Mouse (Mus musculus) induced T-regulatory cell, adult 2 months (primary cell): Measurements from ENCODE around the gene Zfp462.
"Not testable (repeated sequence)": the region's sequence is repeated elsewhere in the genome, so short reads cannot be mapped to it uniquely, and the experiment has no call there.

ENCODE experiments used
- DNase-seq: peaks from one replicate; pipeline ENCODE4 v3.0.0-alpha.2; 2012; ENCODE audit warnings: low read depth

Zfp462 gene

DNA sequence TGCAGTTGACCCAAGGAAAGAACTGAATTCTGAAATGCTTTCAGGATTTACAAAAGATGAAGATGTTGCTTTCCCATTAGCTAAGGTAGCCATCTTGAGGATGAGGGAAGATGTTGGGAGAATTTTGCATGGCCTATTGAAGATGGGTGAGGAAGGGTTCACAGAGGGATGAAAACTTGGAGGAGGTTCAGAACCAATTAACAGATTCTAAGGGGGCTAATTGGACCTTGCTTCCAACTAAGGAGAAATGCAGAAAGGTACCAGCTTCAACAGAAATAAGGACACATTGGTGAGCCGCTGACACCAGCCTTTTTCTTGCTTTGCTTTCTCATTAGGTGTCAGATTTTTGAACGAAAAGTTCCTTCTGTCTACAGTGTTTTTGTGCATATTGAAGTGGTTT, 6.0 kb downstream of the Zfp462 start:
- no peak for DNase-seq

DNA sequence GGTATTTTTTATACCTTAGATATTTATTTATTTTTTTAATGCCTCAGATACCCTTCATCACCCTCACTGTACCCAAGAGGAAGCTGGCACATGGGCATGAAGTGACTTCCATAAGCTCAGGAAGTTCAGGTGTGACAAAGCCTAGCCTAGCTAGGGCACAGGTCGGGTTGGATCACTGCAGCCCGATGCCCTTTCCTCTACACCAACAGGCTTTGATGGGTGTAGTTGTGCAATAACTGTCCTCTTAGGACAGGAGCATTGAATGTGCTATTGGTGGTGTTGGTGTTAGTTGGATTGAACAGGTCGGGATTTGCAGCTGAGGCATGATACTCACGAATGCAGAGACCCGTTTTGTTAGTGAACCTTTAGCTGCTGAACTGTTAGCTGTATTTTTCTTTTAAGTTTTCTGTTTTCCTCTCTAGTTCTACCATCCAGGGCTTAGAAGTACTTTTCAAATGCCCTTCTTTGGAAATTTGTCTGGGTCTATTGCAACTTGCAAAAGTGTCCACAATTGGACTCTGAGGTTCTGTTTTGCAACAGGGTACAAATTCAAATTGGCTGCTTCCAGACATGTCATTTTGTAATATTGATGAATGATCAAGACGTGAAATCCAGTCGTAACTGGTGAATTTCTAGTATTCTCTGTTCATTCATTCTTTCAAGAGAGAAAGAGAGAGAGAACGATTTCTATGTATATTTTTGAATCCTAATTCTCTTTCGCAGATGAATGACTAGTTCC, 9.0 kb downstream of the Zfp462 start:
- no peak for DNase-seq

DNA sequence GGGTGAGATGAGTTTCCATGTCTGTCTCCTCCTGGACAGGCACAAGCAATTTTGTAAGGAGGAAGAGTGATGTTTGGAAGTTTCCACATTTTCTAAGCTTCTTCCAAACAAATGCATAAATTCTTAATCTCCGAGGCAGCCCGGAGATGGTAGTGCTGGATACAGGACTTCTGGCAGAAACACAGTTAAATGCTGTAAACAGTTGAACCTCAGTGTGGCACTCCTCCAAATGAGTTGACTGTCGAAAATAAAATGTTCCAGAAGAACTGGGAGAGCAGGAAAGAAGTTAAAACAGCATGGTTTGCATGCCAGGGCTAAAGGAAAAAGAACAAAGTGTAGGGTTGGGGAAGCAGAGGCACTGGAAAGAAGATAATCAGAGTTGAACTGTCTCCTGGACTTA, 9.6 kb downstream of the Zfp462 start:
- no peak for DNase-seq

DNA sequence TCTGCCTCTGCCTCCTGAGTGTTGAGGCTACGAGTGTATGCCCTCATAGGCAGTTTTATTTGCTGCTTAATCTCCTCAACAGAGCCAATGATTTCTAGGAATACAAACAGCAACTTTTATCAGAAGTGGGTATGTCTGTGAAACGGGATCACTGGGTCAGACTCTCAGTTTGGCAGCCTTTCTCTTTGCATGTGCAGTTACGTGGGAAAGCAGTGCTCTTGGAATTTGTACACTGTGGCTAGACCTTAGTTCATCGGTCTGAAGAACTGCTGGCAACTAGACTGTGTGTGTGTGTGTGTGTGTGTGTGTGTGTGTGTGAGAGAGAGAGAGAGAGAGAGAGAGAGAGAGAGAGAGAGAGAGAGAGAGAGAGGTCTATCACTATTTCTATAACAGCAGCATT, 15.9 kb downstream of the Zfp462 start:
- DNase-seq = no peak

DNA sequence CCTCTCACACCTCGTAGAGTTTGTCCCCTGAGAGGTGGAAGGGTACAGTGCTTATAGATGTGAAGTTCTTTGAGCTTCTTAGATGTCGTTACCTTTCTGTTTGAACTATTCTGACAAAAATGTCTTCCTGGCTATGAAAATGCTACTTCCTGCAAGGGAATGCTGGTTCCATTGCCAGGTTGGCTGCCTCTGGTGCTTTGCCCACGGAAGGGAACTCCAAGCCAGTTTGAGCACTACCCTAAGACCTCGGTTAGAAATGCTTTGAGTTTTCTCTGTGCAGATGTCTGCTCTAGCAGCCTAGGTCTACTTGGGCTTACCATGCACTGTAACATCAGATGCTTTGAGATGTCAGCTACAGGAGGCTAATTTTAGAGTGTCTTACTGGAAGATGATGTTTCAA, 17.3 kb downstream of the Zfp462 start:
- DNase-seq = no peak

DNA sequence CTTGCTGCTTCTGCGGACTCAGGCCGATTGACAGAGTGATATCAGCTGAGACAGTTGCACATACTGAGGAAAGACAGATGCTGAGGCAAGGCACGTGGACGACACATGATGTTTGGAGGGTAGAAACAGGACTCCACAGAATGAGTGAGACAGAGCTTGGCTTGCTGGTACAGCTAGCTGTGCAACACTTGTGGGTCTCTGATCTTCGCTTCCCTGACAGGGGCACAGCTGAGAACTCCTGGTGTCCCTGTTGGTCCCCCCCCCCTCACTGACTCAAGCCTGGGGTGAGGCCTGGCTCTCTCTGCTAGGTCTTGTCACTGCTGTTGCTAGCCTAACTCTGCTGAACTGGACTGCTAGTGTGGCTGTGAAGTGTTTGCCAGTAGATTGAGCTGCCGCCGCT, 18.7 kb downstream of the Zfp462 start:
- no peak for DNase-seq

DNA sequence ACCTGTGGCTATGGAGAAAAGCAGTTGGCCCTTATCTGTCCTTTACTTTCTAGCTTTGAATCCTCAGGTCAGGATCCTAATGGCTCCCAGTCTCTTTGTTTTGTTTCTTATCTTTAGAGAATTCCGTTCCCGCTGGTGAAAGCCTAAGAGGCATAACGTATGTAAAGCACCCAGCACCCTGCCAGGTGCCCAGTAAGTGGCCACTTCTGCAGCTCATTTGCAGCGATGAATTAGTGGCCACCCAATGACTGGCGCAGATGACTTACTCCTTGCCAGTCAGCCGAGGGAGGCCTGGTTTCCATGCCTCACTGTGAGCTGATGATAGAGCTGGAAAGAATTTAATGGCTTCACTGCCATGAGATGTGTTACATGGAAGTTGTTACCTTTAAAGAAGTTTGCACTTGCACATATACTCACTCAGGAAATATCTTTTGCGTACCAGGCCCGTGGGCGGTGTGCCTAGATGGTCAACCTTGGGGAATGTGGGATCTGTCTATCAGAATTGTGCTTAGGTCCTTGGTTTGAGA, 20.4 kb downstream of the Zfp462 start:
- DNase-seq = no peak

DNA sequence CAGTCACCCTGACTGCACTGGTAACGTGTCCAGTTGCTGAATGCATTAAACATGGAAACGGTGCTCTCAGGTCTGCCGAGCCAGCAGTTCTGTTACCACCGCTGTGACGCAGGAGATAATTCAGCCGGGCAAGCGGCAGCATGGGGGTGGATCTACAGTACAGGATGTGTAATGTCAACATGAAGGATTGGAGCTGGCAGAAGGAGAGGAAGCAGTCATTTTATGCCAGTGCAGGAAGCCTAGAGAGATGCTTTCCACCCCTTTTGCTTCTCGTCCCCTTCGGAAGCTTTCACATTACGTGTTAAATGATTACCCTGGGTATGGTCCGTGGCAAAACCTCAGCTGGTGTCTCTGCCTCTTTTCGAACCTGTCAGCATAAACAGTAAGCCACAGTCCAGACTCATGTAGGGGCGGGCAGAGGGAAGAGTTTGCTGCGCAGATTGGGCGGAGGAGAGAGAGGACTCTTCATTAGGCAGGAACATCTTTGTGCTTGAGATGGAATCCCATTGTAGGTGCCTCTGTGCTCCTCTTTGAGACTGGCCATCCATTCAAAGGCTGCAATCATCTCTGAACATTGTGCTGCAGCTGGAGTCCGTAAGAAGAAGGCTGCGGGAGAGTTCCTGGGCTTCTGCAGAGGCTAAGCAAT, 21.4 kb downstream of the Zfp462 start:
- DNase-seq = no peak

DNA sequence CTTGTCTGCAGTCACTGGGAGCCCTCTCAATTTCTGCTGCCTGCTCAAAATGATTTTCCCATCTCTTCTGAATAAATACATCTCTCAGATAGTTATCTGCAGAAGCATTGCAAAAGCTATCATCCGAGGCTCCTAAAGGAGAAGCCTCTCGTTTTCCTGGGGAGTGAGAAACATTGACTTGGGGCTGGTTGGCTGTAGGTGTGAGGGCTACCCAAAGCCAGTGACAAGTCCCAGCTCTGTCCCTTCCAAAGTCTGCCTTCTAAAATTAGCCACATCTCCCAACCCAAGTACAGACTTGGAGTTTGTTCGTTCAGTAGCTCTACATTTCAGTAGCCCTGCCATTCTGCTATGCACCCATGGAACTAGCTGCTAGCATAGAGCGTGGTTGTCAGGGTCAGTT, 22.3 kb downstream of the Zfp462 start:
- no peak for DNase-seq

DNA sequence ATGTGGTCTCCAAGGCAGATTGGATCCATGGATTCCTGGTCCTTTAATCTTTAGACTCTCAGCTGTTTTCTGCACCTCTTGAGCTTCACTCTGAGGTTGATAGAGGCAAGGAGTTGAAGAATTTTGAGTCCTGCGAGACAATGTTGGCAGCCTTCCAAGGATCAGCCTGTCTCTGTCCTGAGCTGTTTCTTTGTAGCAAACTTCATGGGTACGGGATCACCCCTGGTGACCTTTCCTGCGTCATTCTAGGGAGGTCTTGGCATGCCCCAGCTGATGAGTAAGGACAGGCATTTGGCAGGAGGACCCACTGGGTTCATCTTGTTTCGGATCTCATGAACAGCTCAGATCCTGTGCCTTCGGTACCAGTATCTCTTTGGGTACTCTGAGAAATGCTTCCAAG, 22.9 kb downstream of the Zfp462 start:
- DNase-seq = no peak

DNA sequence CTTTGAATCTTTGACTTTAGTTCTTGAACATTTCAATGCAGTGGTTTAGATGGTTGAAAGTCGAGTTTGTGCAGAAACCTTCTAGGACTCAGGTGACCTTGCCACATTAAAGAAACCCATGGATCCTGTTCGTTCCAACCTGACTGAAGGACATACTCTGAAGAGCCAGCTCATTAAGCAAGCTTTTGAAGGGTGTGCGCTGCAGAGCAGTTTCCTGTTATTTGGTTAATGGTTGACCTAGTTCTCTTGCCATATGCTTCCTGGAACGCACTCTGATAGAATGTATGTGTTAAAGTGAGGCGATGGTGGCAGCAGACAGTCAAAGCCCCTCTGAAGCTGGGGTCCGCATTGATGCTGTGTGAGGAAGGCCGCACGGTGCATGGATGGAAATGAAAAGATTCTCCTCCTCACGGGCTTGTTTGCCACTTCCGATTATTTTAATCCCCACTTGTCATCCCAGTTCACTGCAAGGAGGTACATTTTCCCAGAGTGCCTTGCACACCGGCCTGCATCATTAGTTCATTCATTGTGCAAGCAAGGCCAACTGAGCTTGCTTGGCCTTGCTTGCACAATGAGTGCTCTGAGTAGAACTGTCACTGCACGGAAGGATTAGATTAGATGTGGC, 24.9 kb downstream of the Zfp462 start:
- DNase-seq = no peak

DNA sequence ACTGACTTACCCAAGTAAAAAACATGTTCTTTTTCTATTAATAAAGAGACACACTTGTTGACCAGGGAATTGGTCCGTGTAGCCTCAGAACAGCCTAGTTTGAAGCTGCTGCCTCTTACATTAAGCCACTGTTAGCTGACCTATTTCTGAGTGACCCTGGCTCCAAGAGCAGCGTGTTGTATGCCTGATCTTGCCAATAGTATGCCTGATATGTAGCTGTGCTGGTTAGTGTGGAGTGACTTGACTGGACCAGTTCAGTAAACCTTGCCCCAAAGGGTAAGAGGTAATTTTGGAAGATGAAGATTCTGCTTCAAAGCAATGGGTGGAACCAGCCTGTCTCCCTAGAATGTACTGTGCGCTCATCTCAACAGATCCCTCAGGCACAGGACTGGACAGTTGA, 26.5 kb downstream of the Zfp462 start:
- DNase-seq = no peak

DNA sequence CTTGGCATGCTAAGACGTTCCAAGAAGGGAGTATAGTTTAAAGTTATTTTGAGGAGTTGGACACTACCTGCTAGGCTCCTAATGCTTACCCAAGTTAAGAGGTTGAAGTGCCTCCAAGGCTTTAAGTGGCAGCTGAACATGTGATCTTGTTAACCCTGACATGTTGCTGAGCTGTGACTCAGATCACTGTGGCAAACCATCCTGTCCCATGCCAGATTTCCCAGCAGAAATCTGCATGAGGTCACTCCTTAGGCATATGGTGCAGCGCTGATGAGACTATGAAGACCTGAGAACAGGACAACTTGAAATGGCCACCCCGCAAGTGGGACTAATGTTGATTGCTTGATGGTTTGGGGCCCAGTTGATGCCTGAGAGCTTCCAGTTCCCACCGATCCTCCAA, 27.2 kb downstream of the Zfp462 start:
- no peak for DNase-seq

DNA sequence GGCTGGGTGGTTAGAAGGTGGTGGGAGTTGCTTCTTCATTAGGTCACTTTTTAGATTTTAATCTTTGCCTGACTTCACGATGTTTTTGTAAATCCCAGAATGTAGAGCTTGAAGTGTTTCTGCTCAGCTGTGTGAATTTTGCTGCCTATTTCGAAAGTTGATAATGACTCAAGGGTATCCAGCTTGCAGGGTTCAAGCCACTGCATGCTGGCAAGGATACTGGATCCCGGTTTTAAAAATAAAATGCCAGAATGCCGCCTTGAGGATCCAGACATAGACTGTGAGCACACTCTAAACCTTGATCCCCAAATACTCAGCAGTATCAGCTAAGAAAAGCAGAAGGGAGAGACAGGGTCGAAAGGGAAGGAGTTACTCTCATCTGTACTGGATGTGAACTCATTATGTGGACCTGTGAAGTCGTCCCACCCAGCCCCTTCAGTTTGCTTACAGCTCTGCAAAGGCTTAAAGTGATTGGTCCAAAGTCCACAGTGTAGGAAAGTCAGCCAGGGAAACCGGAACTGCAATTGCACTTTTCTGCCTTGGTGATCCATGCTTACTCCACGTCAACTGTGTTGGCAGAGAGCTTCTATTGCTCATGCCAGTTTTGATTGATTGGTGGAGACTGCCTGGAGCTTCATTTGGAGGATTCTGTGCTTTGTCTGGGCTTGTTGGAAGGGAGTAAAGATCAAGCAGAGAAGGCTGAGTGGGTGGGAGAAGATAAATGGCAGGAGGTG, 28.1 kb downstream of the Zfp462 start:
- DNase-seq = no peak

DNA sequence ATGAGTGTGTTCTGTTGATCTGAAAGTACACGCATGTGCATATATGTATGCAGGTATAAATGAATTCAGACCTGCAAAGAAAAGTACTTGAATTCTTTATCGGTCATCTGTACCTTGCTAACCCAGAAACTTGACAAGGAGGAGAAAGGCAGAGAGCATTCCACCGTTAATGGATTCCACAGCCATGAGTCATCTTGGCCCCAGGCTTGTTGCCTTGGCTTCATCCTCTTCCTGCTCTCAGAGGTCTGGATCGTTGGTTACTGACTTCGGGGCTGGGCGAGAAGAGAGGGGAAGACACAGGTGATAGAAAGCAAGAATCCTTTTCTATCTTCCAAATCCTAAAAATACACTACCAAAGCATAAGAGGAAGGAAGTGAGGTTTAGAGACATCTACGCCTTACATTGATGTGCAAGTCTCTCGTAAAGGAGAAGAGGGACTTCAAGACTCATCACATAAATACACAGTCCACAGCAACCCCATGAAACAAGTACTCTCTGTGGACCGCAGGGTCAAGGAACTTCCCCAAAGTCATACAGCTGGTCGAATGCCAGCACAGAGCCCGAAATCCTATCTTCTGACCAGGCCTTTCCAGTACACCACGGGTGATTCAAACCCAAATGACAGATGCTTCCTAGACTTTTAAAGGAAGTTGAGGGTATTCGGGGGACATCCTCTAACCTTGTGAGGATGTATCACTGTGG, 35.1 kb downstream of the Zfp462 start:
- DNase-seq = no peak

DNA sequence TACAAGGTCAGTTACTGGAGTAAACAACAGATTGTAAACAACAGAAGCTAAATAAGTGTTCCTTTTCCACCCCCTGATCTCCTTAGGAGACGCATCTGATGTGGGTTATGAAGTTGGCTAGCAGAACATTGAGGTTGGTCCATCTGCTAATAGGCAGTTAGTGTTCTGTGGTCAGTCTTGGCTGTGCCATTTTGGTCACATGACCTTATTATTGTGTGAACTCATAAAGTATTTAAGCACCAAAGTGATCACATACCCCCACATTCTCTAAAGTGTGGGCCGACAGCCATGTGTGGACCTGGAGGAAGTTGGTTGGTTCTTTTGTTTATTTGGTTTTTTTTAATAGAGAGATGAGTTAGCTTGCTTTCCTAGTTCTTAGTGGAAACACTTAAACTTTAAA, 39.7 kb downstream of the Zfp462 start:
- no peak for DNase-seq

DNA sequence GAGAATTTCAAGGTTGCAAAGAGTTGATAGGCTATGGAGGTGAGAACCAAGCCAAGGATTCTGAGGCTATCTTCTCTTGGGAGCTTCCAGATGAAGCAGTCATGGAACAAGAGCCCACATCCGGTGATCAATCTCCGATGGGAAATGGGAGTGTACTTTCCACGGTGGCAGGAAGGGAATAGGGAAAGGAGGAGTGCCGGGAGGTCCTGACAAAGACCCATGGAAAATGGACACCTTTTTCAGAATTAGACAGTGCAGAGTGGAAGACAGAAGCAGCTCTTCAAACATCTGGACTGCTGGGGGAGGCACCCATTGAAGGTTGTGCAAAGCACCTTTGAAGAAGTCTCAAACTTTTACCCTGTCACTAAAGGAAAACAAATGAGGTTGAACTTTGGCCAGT, 41.8 kb downstream of the Zfp462 start:
- no peak for DNase-seq

DNA sequence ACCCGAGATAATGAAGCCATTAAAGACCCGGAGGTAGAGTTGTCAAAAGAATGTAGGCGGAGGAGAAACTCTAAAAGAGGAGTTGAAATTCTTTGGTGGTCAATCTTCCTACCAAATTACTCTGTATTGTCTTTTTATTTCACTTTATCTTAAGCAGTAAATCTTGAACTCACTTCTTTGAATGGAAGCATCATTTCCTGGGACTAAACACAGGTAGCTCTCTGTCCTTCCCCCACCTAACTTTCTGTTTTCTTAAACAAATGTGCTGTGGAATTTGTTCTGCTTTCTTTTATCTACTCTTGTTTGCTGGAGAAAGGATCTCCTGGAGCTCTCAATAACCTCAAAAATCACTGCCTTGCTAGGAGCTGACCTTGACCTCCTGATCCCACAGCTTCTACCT, 42.4 kb downstream of the Zfp462 start:
- DNase-seq = no peak

DNA sequence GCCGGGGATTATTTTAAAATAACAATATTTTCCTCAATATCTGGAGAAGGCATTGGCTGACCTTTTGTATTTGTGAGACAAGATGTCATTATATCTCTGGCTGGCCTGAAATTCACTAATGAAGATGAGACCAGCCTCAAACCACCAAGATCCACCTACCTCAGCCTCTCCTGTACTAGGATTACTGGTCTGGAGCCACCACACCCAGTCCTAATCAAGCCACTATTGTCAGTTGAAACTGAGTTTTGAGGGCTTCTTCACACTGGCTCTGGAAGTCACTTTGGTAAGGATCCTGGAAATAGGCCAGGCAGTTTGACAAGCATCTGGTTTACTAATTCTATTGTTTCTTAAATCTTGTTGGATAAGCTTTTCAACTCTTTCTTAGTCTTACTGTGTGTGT, 43.1 kb downstream of the Zfp462 start:
- DNase-seq = no peak

DNA sequence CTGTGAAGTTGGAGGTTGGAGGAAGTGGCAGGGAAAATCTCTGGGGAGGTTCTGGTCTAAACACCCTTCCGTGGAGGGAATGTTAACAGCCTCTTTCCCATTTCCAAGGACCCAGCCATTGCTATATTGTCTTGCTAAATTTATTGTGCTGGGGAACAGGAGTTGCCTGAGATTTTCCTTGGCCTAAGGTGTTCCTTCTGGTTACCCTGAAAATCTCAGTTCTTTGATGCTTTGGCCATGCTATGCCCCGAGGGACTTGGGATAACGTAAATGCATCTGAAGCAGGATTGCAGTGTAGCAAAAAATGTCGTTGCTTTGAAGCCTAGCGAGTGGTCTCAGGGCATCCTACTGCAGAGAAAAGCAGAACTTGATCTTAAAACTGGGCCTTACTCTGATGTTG, 47.1 kb downstream of the Zfp462 start:
- no peak for DNase-seq

DNA sequence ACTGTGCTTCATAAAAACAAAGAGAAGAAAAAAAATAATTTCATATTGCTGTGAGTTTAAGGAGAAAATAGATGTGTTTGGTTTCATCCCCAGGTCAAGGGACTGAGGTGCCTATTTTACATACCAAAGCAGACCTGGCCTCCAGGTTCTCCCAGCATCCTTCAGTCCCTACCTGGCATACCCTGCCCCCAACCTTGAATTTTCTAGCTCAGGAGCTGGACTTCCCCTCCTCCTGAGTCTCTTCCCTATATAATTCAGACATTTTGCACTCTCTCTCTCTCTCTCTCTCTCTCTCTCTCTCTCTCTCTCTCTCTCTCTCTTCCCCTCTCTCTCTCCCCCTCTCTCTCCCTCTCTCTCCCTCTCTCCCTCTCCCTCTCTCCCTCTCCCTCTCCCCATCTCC, 48.2 kb downstream of the Zfp462 start:
- DNase-seq = not testable (repeated sequence)

DNA sequence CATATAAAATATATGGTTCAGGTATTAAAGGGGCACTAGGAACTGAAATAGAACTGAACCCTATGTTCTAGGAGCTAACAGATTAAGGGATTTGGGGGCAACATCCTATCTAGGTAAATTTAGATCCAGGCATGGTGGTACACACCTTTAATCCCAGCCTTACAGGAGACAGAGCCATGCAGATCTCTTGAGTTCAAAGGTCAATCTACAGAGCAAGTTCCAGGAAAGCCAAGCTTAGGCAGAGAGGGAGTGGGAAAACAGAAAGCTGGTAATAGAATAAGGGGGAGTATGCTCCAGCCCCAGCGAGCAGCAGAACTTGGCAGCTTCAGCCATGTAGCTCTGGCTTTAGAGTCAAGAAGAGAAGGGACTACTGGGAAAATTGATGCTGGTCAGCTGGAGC, 50.4 kb downstream of the Zfp462 start:
- no peak for DNase-seq
